Mouse (Mus musculus): ENCODE data around the gene Rarb.
A peak's percentile ranks its signal among the peaks of the same experiment; 100 is the strongest.

The Rarb gene

GRCm38 (mm10) chr14:16578100-16578499, 240.9 kb downstream of the Rarb start:
- DNase-seq (ENCODE audit: low read depth, low spot score): no peak

- no peak for DNase-seq (ENCODE audit: low read depth, low spot score)
Measured at GRCm38 (mm10) chr14:16577049-16577448, 241.9 kb downstream of the Rarb start.

- DNase-seq (ENCODE audit: low read depth, low spot score): no peak
Measured at GRCm38 (mm10) chr14:16574925-16575721, 243.8 kb downstream of the Rarb start.

GRCm38 (mm10) chr14:16573475-16574171, 245.3 kb downstream of the Rarb start:
- DNase-seq (ENCODE audit: low read depth, low spot score): no peak

GRCm38 (mm10) chr14:16572755-16573340, 246.1 kb downstream of the Rarb start:
- no peak for DNase-seq (ENCODE audit: low read depth, low spot score)

GRCm38 (mm10) chr14:16569506-16570001, 249.4 kb downstream of the Rarb start:
- no peak for DNase-seq (ENCODE audit: low read depth, low spot score)

- DNase-seq (ENCODE audit: low read depth, low spot score): no peak
Measured at GRCm38 (mm10) chr14:16566920-16567319, 252.0 kb downstream of the Rarb start.

- DNase-seq (ENCODE audit: low read depth, low spot score): no peak
Measured at GRCm38 (mm10) chr14:16563912-16564311, 255.0 kb downstream of the Rarb start.

- no peak for DNase-seq (ENCODE audit: low read depth, low spot score)
Measured at GRCm38 (mm10) chr14:16561496-16562170, 257.3 kb downstream of the Rarb start.

GRCm38 (mm10) chr14:16559294-16560217, 259.4 kb downstream of the Rarb start:
- peak; percentile 52 for DNase-seq (ENCODE audit: low read depth, low spot score)

- no peak for DNase-seq (ENCODE audit: low read depth, low spot score)
Measured at GRCm38 (mm10) chr14:16558033-16558432, 260.9 kb downstream of the Rarb start.

- no peak for DNase-seq (ENCODE audit: low read depth, low spot score)
Measured at GRCm38 (mm10) chr14:16554643-16555459, 264.1 kb downstream of the Rarb start.

GRCm38 (mm10) chr14:16554319-16554642, 264.7 kb downstream of the Rarb start:
- no peak for DNase-seq (ENCODE audit: low read depth, low spot score)

- DNase-seq (ENCODE audit: low read depth, low spot score): no peak
Measured at GRCm38 (mm10) chr14:16552293-16552692, 266.7 kb downstream of the Rarb start.

- DNase-seq (ENCODE audit: low read depth, low spot score): no peak
Measured at GRCm38 (mm10) chr14:16551843-16552242, 267.1 kb downstream of the Rarb start.

GRCm38 (mm10) chr14:16548200-16548576, 270.8 kb downstream of the Rarb start:
- DNase-seq (ENCODE audit: low read depth, low spot score): peak; percentile 65

GRCm38 (mm10) chr14:16547492-16548199, 271.3 kb downstream of the Rarb start:
- peak; percentile 9 for DNase-seq (ENCODE audit: low read depth, low spot score)

GRCm38 (mm10) chr14:16544995-16545394, 274.0 kb downstream of the Rarb start:
- no peak for DNase-seq (ENCODE audit: low read depth, low spot score)

- DNase-seq (ENCODE audit: low read depth, low spot score): no peak
Measured at GRCm38 (mm10) chr14:16541641-16542040, 277.3 kb downstream of the Rarb start.
